Mouse (Mus musculus): ENCODE measurements at regions not wholly inside any gene's neighbourhood (a gene's known extent, or its start where the extent isn't known, plus 50 kb on each side); places are given as distances from the start of the nearest gene placed in this dataset.
A peak's percentile ranks its signal among the peaks of the same experiment; 100 is the strongest.

GRCm38 (mm10) chr12:118784643-118785042 lies 61.5 kb upstream of the Sp8 start:
- 86% methylated on average over 1 of the region's 1 CpGs for WGBS
- Histone ChIP-seq H3K27ac (no peak overlapping the region), H3K4me3 (no peak overlapping the region), H3K9me3 (replicated peaks) (no peaks in the 10 kb centered on the region), H3K27me3 (ENCODE audit: low read depth, poor library complexity, severe bottlenecking) (no peaks in the 10 kb centered on the region), H3K4me1 (no peaks in the 10 kb centered on the region), H3K36me3 (no peaks in the 10 kb centered on the region)
- no peak for DNase-seq (ENCODE audit: low spot score)

- Histone ChIP-seq H3K27ac (no peak overlapping the region), H3K27me3 (ENCODE audit: low read depth, poor library complexity, severe bottlenecking) (no peaks in the 10 kb centered on the region), H3K4me1 (no peaks in the 10 kb centered on the region)
Measured at GRCm38 (mm10) chr12:118781978-118782377, 64.2 kb upstream of the Sp8 start.

GRCm38 (mm10) chr12:118775463-118776064 lies 70.6 kb upstream of the Sp8 start:
- H3K9me3 ChIP-seq (replicated peaks): no peaks in the 10 kb centered on the region

More at GRCm38 (mm10) chr12:118781978-118782377, 64.2 kb upstream of the Sp8 start:
- 89% methylated on average over 3 of the region's 3 CpGs for WGBS
- no peaks in the 10 kb centered on the region for H3K36me3 ChIP-seq
- H3K9me3 ChIP-seq (replicated peaks): no peaks in the 10 kb centered on the region
- no peak overlapping the region for H3K4me3 ChIP-seq
- no peak for DNase-seq (ENCODE audit: low spot score)

DNA sequence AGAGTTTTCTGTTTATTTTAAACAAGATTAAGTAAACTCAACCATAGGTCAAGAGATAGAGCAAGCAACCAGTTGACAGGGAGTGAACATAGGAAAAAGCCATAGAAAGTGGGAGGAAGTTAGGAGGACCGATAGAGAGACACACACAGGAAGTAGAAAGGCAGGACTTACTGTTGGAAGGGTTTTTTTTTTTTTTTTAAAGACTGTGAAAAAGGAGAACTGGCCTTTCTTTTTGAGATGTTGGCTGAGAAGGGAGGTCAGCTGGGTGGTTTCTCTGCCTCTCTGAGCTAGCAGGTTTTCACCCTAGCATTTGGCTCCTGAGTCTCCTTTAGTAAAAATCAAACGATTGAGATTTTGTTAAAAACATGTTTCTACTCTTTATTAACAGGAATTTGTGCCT lies 73.3 kb upstream of the Sp8 start:
- H3K4me1 ChIP-seq: no peaks in the 10 kb centered on the region
- no peak overlapping the region for H3K4me3 ChIP-seq
- no peaks in the 10 kb centered on the region for H3K27me3 ChIP-seq (ENCODE audit: low read depth, poor library complexity, severe bottlenecking)
- no peak for DNase-seq (ENCODE audit: low spot score)
- no peak overlapping the region for H3K27ac ChIP-seq
- WGBS: 84% methylated on average over 2 of the region's 2 CpGs
- no peaks in the 10 kb centered on the region for H3K9me3 ChIP-seq (replicated peaks)
- no peaks in the 10 kb centered on the region for H3K36me3 ChIP-seq

More at GRCm38 (mm10) chr12:118775463-118776064, 70.6 kb upstream of the Sp8 start:
- no peak for DNase-seq (ENCODE audit: low spot score)
- 79% methylated on average over 1 of the region's 1 CpGs for WGBS
- H3K27me3 ChIP-seq (ENCODE audit: low read depth, poor library complexity, severe bottlenecking): no peaks in the 10 kb centered on the region
- H3K4me1 ChIP-seq: no peaks in the 10 kb centered on the region
- H3K4me3 ChIP-seq: no peak overlapping the region
- H3K36me3 ChIP-seq: no peaks in the 10 kb centered on the region
- no peak overlapping the region for H3K27ac ChIP-seq

- H3K4me3 ChIP-seq: no peak overlapping the region
- no peak overlapping the region for H3K27ac ChIP-seq
- H3K36me3 ChIP-seq: no peaks in the 10 kb centered on the region
- H3K4me1 ChIP-seq: no peaks in the 10 kb centered on the region
- H3K9me3 ChIP-seq (replicated peaks): no peaks in the 10 kb centered on the region
- no peak for DNase-seq (ENCODE audit: low spot score)
- H3K27me3 ChIP-seq (ENCODE audit: low read depth, poor library complexity, severe bottlenecking): no peaks in the 10 kb centered on the region
- 71% methylated on average over 1 of the region's 1 CpGs for WGBS
Measured at GRCm38 (mm10) chr12:118766472-118766871, 79.7 kb upstream of the Sp8 start.

DNA sequence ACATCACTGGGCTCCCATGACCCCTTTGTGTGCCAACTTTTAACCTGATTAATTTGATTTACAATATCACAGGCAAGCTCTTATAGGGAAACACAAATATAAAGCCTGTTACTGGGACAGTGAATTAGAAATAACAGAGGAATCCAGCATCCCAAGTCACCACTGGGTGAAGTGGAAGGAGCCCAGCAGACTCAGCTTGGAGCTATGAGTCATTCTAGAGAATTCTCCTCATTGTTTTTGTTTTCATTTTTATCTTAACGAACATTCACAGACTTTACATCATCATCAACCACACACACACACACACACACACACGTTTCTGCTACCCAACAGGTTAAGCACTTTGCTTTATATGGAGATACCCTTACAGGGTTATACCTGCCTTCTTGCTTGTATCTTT lies 92.1 kb upstream of the Sp8 start:
- Histone ChIP-seq H3K4me1 (no peaks in the 10 kb centered on the region), H3K9me3 (replicated peaks) (no peaks in the 10 kb centered on the region), H3K36me3 (no peaks in the 10 kb centered on the region), H3K27ac (no peak overlapping the region), H3K4me3 (no peak overlapping the region), H3K27me3 (ENCODE audit: low read depth, poor library complexity, severe bottlenecking) (no peaks in the 10 kb centered on the region)
- DNase-seq (ENCODE audit: low spot score): no peak
- 94% methylated on average over 2 of the region's 2 CpGs for WGBS

DNA sequence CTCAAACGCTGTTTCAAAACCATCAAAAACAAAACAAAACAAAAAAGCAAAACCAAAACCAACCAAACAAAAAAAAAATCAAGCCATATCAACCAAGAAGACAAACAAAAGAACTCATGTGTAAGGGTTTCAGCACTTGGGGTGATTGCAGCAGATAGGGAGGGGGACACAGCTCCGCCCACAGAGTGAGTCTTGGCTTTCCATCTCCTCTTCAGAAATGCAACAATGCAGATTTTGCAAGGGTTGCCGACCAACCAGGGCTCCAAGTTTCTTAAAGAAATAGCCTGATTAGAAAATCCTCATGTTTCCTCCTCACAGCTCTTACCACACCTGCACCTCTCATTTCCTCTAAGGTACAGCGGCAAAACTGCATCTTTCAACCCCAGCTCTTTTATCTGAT lies 107.0 kb upstream of the Sp8 start:
- DNase-seq (ENCODE audit: low spot score): no peak
- no peak overlapping the region for H3K27ac ChIP-seq
- WGBS: 69% methylated on average over 4 of the region's 4 CpGs

DNA sequence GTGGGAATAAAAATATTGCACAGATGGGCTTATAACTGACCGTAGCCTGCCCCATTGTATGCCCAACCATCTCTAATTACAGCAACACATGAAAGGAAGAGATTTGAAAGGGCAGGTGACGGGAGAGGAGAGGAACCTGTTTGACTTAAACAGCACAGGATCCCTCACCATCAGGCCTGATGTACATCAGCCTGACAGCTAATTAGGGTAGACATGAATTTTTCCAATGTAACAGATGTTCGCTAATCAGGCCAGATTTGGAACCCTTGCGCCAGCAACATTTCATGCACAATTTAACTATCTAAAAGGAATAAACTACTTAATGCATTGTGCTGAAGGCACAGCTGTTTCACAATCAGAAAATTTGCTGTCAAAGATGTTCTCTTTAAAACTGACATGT lies 120.2 kb upstream of the Sp8 start:
- Histone ChIP-seq H3K9me3 (replicated peaks) (no peaks in the 10 kb centered on the region), H3K27me3 (ENCODE audit: low read depth, poor library complexity, severe bottlenecking) (no peaks in the 10 kb centered on the region), H3K27ac (no peak overlapping the region), H3K36me3 (no peaks in the 10 kb centered on the region), H3K4me1 (no peaks in the 10 kb centered on the region), H3K4me3 (no peak overlapping the region)
- 81% methylated on average over 4 of the region's 4 CpGs for WGBS
- no peak for DNase-seq (ENCODE audit: low spot score)

More for the DNA sequence above, 107.0 kb upstream of the Sp8 start:
- H3K4me1 ChIP-seq: no peaks in the 10 kb centered on the region
- no peaks in the 10 kb centered on the region for H3K9me3 ChIP-seq (replicated peaks)
- H3K27me3 ChIP-seq (ENCODE audit: low read depth, poor library complexity, severe bottlenecking): no peaks in the 10 kb centered on the region
- no peak overlapping the region for H3K4me3 ChIP-seq
- H3K36me3 ChIP-seq: no peaks in the 10 kb centered on the region

GRCm38 (mm10) chr12:118719878-118720573 lies 126.1 kb upstream of the Sp8 start:
- Histone ChIP-seq H3K36me3 (no peaks in the 10 kb centered on the region), H3K27ac (no peak overlapping the region), H3K9me3 (replicated peaks) (no peaks in the 10 kb centered on the region), H3K27me3 (ENCODE audit: low read depth, poor library complexity, severe bottlenecking) (no peaks in the 10 kb centered on the region), H3K4me3 (no peak overlapping the region), H3K4me1 (no peaks in the 10 kb centered on the region)
- 79% methylated on average over 4 of the region's 4 CpGs for WGBS
- DNase-seq (ENCODE audit: low spot score): no peak

- no peaks in the 10 kb centered on the region for H3K9me3 ChIP-seq (replicated peaks)
- H3K27ac ChIP-seq: no peak overlapping the region
- DNase-seq (ENCODE audit: low spot score): no peak
- no peaks in the 10 kb centered on the region for H3K36me3 ChIP-seq
- no peaks in the 10 kb centered on the region for H3K27me3 ChIP-seq (ENCODE audit: low read depth, poor library complexity, severe bottlenecking)
- H3K4me1 ChIP-seq: no peaks in the 10 kb centered on the region
- WGBS: 82% methylated on average over 4 of the region's 4 CpGs
- no peak overlapping the region for H3K4me3 ChIP-seq
Measured at GRCm38 (mm10) chr12:118716824-118717223, 129.3 kb upstream of the Sp8 start.

DNA sequence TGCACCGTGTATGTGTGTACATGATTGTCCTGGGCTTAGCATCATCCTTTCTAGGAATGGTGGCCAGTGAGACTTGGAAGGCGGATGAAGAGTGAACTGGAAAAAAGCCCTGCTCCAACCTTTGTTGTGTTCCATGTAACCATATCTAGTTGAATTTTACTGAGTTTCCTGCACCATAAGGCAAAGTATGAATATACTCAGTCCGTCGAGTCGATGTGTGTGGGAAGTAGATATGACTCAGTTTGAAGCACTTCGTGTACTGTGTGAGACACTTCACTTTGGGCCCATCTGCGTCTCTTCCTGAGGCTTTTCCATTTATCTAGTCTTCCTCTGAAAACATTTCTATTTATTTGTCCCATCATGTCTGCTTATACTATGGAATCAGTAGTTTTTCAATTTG lies 139.5 kb upstream of the Sp8 start:
- Histone ChIP-seq H3K4me1 (0 out of 2 replicates have a peak, but pooled peaks cover 5% of the 10 kb centered on the region), H3K9me3 (replicated peaks) (no peaks in the 10 kb centered on the region), H3K27me3 (ENCODE audit: low read depth, poor library complexity, severe bottlenecking) (no peaks in the 10 kb centered on the region), H3K27ac (no peak overlapping the region), H3K36me3 (no peaks in the 10 kb centered on the region), H3K4me3 (no peak overlapping the region)
- DNase-seq (ENCODE audit: low spot score): no peak
- 94% methylated on average over 7 of the region's 7 CpGs for WGBS

- H3K27ac ChIP-seq: no peak overlapping the region
- WGBS: 88% methylated on average over 2 of the region's 2 CpGs
- 0 out of 2 replicates have a peak, but pooled peaks cover 5% of the 10 kb centered on the region for H3K4me1 ChIP-seq
- no peaks in the 10 kb centered on the region for H3K9me3 ChIP-seq (replicated peaks)
- H3K36me3 ChIP-seq: no peaks in the 10 kb centered on the region
- H3K4me3 ChIP-seq: no peak overlapping the region
- no peaks in the 10 kb centered on the region for H3K27me3 ChIP-seq (ENCODE audit: low read depth, poor library complexity, severe bottlenecking)
- no peak for DNase-seq (ENCODE audit: low spot score)
Measured at GRCm38 (mm10) chr12:118704826-118705225, 141.3 kb upstream of the Sp8 start.

DNA sequence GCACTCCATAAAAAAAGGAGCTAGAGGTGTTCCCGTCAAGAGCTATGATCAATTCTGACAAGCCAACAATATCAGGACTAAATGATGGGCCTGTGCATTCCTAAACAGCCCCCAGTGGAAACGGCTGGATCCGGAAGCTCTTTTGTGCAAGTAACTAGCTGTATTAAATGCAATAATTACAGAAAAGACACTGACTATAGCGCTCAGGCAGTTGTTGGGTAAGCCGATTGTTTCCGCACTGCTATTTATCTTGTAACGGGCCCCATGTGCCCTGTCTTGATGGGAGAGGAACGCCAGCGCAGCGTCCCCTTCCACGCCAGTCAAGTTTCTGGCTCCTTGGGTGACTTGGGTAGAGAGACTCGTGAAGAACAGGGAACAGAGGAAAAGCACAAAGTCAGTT lies 142.4 kb upstream of the Sp8 start:
- DNase-seq (ENCODE audit: low spot score): peak; percentile 30
- H3K4me3 ChIP-seq: no peak overlapping the region
- H3K36me3 ChIP-seq: no peaks in the 10 kb centered on the region
- no peaks in the 10 kb centered on the region for H3K9me3 ChIP-seq (replicated peaks)
- no peaks in the 10 kb centered on the region for H3K27me3 ChIP-seq (ENCODE audit: low read depth, poor library complexity, severe bottlenecking)
- H3K4me1 ChIP-seq: 0 out of 2 replicates have a peak, but pooled peaks cover 5% of the 10 kb centered on the region
- no peak overlapping the region for H3K27ac ChIP-seq
- WGBS: 65% methylated on average over 12 of the region's 12 CpGs
